Comparison of ENCODE assay signal across 8 mouse cellular contexts in the genomic region with DNA sequence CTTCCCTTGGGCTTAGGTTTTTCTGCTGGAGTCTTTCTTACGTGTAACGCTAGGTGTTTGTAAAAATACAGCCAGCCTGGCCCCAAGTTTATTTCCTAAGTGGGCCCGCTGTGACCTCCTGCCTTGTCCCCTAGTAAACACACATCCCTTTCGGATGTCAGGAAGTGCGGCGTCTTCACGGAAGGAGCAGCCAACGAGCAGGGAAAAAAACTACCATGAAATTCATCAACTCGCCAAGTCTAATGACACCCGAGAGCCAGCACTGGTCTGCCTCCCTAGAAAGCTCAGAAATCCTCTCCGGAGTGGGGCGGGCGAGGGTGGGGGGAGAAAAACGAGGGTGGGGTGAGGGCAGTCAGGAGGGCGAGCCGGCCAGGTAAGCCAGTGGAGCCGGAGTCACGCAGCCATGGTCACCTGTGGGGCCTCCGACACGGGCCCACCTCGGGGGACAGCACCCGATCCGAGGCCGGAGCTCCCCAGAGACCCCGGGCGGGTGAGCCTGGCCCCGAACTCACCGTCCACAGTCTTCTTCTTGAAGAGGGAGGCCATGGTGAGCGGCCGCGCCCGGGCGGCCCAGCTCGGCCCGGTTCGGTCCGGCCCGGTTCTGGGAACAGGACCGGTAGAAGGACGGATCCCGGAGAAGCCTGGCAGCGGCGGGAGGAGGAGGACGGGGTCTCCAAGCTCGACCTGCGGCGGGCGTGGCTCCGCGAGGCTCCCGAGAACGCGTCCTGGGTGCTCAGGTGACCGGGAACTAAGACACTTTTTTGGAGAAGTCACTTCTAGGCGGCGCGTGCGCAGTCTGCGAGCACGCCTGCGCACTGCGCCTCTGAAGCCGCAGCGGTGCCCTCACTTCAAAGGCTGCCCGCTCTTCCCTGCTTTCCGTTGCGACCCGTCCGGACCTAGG. TPM values are rescaled to one million over a fixed set of nuclear protein-coding genes. Genes with fewer than 3 reads are reported as not detected.
DNase-seq lines count a peak whose midpoint lies in the region; ATAC-seq and TF ChIP-seq lines count a peak whose summit lies in the region.

Gene Chmp2b (minus strand): TSS at position 764 of the 901 bp plus-strand sequence.

- H3K9ac ChIP-seq in hindbrain, embryonic 13.5 days, result peak within 1 kb of the TSS; percentile 85

- DNase-seq in Patski (ENCODE audit: low read depth, low spot score), result peak; percentile 53
- peak; percentile 91 to 93 for DNase-seq in cerebellum, postnatal 10 days
- peak; percentile 81 to 83 for DNase-seq in frontal cortex, postnatal 14 days (ENCODE audit: low spot score in 2 of 2)
- peak; percentile 78 for DNase-seq in left cerebral cortex, adult 11 months (ENCODE audit: low spot score)
- DNase-seq in lung, postnatal 4 days, result peak; percentile 88 to 91
- peak; percentile 71 for DNase-seq in retina, postnatal 7 days (ENCODE audit: low read depth, low spot score)
- DNase-seq in urinary bladder, postnatal 10 days (ENCODE audit: low spot score), result peak; percentile 20

- H3K27ac ChIP-seq in hindbrain, embryonic 13.5 days, result peak within 1 kb of the TSS; percentile 82

- H3K4me3 ChIP-seq in hindbrain, embryonic 13.5 days, result peak within 1 kb of the TSS; percentile 91

- no peaks in the 10 kb centered on the region for H3K9me3 ChIP-seq in hindbrain, embryonic 13.5 days

- H3K4me1 ChIP-seq in hindbrain, embryonic 13.5 days (replicated peaks), result peaks cover 13% of the 10 kb centered on the region

- in situ Hi-C loops in Patski (cut with MboI; ENCODE audit: low pct_unique_long_range_greater_than_20kb), result no loop called here

- peak; percentile 88 for ATAC-seq in Patski
- peak; percentile 94 for ATAC-seq in hindbrain, embryonic 13.5 days (ENCODE audit: low FRiP score)

- H3K36me3 ChIP-seq in hindbrain, embryonic 13.5 days, result no peaks in the 10 kb centered on the region

- no peaks in the 10 kb centered on the region for H3K27me3 ChIP-seq in Patski
- no peaks in the 10 kb centered on the region for H3K27me3 ChIP-seq in hindbrain, embryonic 13.5 days

- H3K4me2 ChIP-seq in hindbrain, embryonic 13.5 days, result peak within 1 kb of the TSS; percentile 84

- under 1% methylated on average over 68 of the region's 69 CpGs for WGBS in hindbrain, embryonic 13.5 days

- TF ChIP-seq CTCF in Patski (IDR thresholded peaks at IDR 0.05), result no peak

- POLR2A ChIA-PET in Patski (lab: Charles Lee), result interaction anchor here (1.0 kb wide), 1 partner anchor 28 kb away, joined by 3 read pairs; no protein-coding TSS in a partner anchor

- CTCF ChIA-PET in Patski (lab: Charles Lee), result interaction anchor here (0.7 kb wide), 1 partner anchor 15 kb away, joined by 3 read pairs; no protein-coding TSS in a partner anchor

RNA-seq across cellular contexts. Expression of gene Chmp2b, which starts in this region (rescaled TPM):
- 74.0 TPM for polyA plus RNA-seq in Patski (2021)
- polyA plus RNA-seq in hindbrain, embryonic 13.5 days (2015; fragmentation: Nextera tagmentation; extraction: Ambion mirVana), result 136 and 169 TPM in 2 replicates

Comparison
In these comparisons a context has a peak if more than half of its experiments do, and no peak if none do; other contexts are left out.
1. Peak in every context shown above with its lines: DNase-seq, ATAC-seq, H3K4me3 ChIP-seq and H3K27ac ChIP-seq.
2. DNase-seq: peak in every context shown above with its lines; median percentile 92 in cerebellum, postnatal 10 days; 90 in lung, postnatal 4 days; 82 in frontal cortex, postnatal 14 days; 78 in left cerebral cortex, adult 11 months; 71 in retina, postnatal 7 days; 53 in Patski; 20 in urinary bladder, postnatal 10 days.